Mouse (Mus musculus): Measurements from ENCODE around the gene Ccer2.

GRCm38 (mm10) chr7:28799994-28800393, 44.0 kb downstream of the Ccer2 start:
- no peak for TF ChIP-seq CTCF (IDR thresholded peaks at IDR 0.05; ENCODE audit: low read depth)
- TF ChIP-seq EP300 (IDR thresholded peaks at IDR 0.05; ENCODE audit: low read depth), result no peak

Measured in heart, postnatal 0 days (tissue).